Mouse (Mus musculus): ENCODE data around the gene Trp53. TPM values are rescaled to one million over a fixed set of nuclear protein-coding genes. Genes with fewer than 3 reads are reported as not detected.

Trp53 gene
- polyA plus RNA-seq, 1 experiment from 2014 or later: 117 TPM

- ATAC-seq (ENCODE audit: low FRiP score, low read depth): no peak
- H3K27ac ChIP-seq (replicated peaks): no peak overlapping the region
Observed at GRCm38 (mm10) chr11:69565131-69565530, 15.0 kb upstream of the Trp53 start.

GRCm38 (mm10) chr11:69575220-69575619 lies 4.9 kb upstream of the Trp53 start:
- no peak overlapping the region for H3K4me3 ChIP-seq
- 65% methylated on average over 3 of the region's 3 CpGs for WGBS
- H3K36me3 ChIP-seq: peaks cover 40% of the 10 kb centered on the region
- no peak overlapping the region for H3K27ac ChIP-seq (replicated peaks)
- H3K4me2 ChIP-seq (replicated peaks): no peak overlapping the region
- ATAC-seq (ENCODE audit: low FRiP score, low read depth): no peak
- no peaks in the 10 kb centered on the region for H3K9me3 ChIP-seq
- H3K4me1 ChIP-seq: peaks cover 35% of the 10 kb centered on the region
- no peaks in the 10 kb centered on the region for H3K27me3 ChIP-seq
- H3K9ac ChIP-seq (replicated peaks): no peak overlapping the region

More at GRCm38 (mm10) chr11:69565131-69565530, 15.0 kb upstream of the Trp53 start:
- Histone ChIP-seq H3K4me2 (replicated peaks) (no peak overlapping the region), H3K9me3 (no peaks in the 10 kb centered on the region), H3K4me3 (no peak overlapping the region), H3K4me1 (peaks cover 21% of the 10 kb centered on the region), H3K9ac (replicated peaks) (no peak overlapping the region), H3K27me3 (peaks cover 6% of the 10 kb centered on the region; the same call in 1 of the 2 replicates), H3K36me3 (peaks cover 46% of the 10 kb centered on the region)
- WGBS: 82% methylated on average over 8 of the region's 8 CpGs

- Histone ChIP-seq H3K27ac (replicated peaks) (no peak overlapping the region), H3K4me2 (replicated peaks) (no peak overlapping the region), H3K4me1 (peaks cover 35% of the 10 kb centered on the region), H3K36me3 (peaks cover 30% of the 10 kb centered on the region), H3K9ac (replicated peaks) (no peak overlapping the region), H3K4me3 (no peak overlapping the region), H3K27me3 (no peaks in the 10 kb centered on the region), H3K9me3 (no peaks in the 10 kb centered on the region)
- ATAC-seq (ENCODE audit: low FRiP score, low read depth): no peak
- WGBS: 76% methylated on average over 5 of the region's 5 CpGs
Observed at GRCm38 (mm10) chr11:69576307-69576706, 3.9 kb upstream of the Trp53 start.

- peaks cover 11% of the 10 kb centered on the region for H3K36me3 ChIP-seq
- peak overlapping the region; percentile 82 for H3K4me3 ChIP-seq
- H3K27ac ChIP-seq (replicated peaks): no peak overlapping the region
- peak overlapping the region; percentile 87 for H3K4me2 ChIP-seq (replicated peaks)
- H3K4me1 ChIP-seq: peaks cover 43% of the 10 kb centered on the region
- peak overlapping the region; percentile 82 for H3K9ac ChIP-seq (replicated peaks)
- 16% methylated on average over 15 of the region's 15 CpGs for WGBS
- ATAC-seq (ENCODE audit: low FRiP score, low read depth): no peak
- H3K9me3 ChIP-seq: no peaks in the 10 kb centered on the region
- no peaks in the 10 kb centered on the region for H3K27me3 ChIP-seq
Observed at GRCm38 (mm10) chr11:69578301-69578700, 1.9 kb upstream of the Trp53 start.

- no peaks in the 10 kb centered on the region for H3K27me3 ChIP-seq
- H3K27ac ChIP-seq (replicated peaks): peak overlapping the region; percentile 94
- peak overlapping the region; percentile 82 for H3K9ac ChIP-seq (replicated peaks)
- H3K4me2 ChIP-seq (replicated peaks): peak overlapping the region; percentile 87
- peak overlapping the region; percentile 82 for H3K4me3 ChIP-seq
- peak; percentile 85 for ATAC-seq (ENCODE audit: low FRiP score, low read depth)
- H3K9me3 ChIP-seq: no peaks in the 10 kb centered on the region
- H3K4me1 ChIP-seq: peaks cover 43% of the 10 kb centered on the region
- peaks cover 6% of the 10 kb centered on the region for H3K36me3 ChIP-seq
- WGBS: 2% methylated on average over 39 of the region's 39 CpGs
Observed at GRCm38 (mm10) chr11:69579128-69580017, 786 bp upstream of the Trp53 start.

GRCm38 (mm10) chr11:69580572-69581146 lies 500 bp downstream of the Trp53 start:
- H3K27ac ChIP-seq (replicated peaks): peak overlapping the region; percentile 94
- H3K4me2 ChIP-seq (replicated peaks): peak overlapping the region; percentile 87
- H3K4me3 ChIP-seq: peak overlapping the region; percentile 82
- peaks cover 42% of the 10 kb centered on the region for H3K4me1 ChIP-seq
- H3K9me3 ChIP-seq: no peaks in the 10 kb centered on the region
- H3K9ac ChIP-seq (replicated peaks): peak overlapping the region; percentile 82
- no peaks in the 10 kb centered on the region for H3K27me3 ChIP-seq
- no peaks in the 10 kb centered on the region; the same call in none of the 2 replicates for H3K36me3 ChIP-seq
- ATAC-seq (ENCODE audit: low FRiP score, low read depth): peak; percentile 8; the same call in 1 of the 2 replicates
- under 1% methylated on average over 25 of the region's 25 CpGs for WGBS

- under 1% methylated on average over 36 of the region's 36 CpGs for WGBS
- H3K36me3 ChIP-seq: no peaks in the 10 kb centered on the region
- ATAC-seq (ENCODE audit: low FRiP score, low read depth): peak; percentile 84
Observed at GRCm38 (mm10) chr11:69581147-69581688, 1.1 kb downstream of the Trp53 start.

GRCm38 (mm10) chr11:69581814-69582213 lies 1.7 kb downstream of the Trp53 start:
- H3K27ac ChIP-seq (replicated peaks): peak overlapping the region; percentile 94
- peaks cover 33% of the 10 kb centered on the region for H3K4me1 ChIP-seq
- peak overlapping the region; percentile 82 for H3K4me3 ChIP-seq
- WGBS: under 1% methylated on average over 8 of the region's 8 CpGs
- no peaks in the 10 kb centered on the region for H3K27me3 ChIP-seq
- H3K36me3 ChIP-seq: peaks cover 4% of the 10 kb centered on the region; the same call in 1 of the 2 replicates
- peak overlapping the region; percentile 87 for H3K4me2 ChIP-seq (replicated peaks)
- no peaks in the 10 kb centered on the region for H3K9me3 ChIP-seq
- ATAC-seq (ENCODE audit: low FRiP score, low read depth): no peak
- H3K9ac ChIP-seq (replicated peaks): peak overlapping the region; percentile 82

More at GRCm38 (mm10) chr11:69581147-69581688, 1.1 kb downstream of the Trp53 start:
- Histone ChIP-seq H3K27me3 (no peaks in the 10 kb centered on the region), H3K4me1 (peaks cover 39% of the 10 kb centered on the region), H3K4me3 (peak overlapping the region; percentile 82), H3K9me3 (no peaks in the 10 kb centered on the region), H3K9ac (replicated peaks) (peak overlapping the region; percentile 82), H3K27ac (replicated peaks) (peak overlapping the region; percentile 94), H3K4me2 (replicated peaks) (peak overlapping the region; percentile 87)

GRCm38 (mm10) chr11:69582230-69582805 lies 2.2 kb downstream of the Trp53 start:
- Histone ChIP-seq H3K4me3 (peak overlapping the region; percentile 82), H3K27ac (replicated peaks) (peak overlapping the region; percentile 25; the same call in 1 of the 2 replicates)

GRCm38 (mm10) chr11:69584008-69584407 lies 3.8 kb downstream of the Trp53 start:
- H3K4me3 ChIP-seq: no peak overlapping the region
- ATAC-seq (ENCODE audit: low FRiP score, low read depth): no peak
- H3K9ac ChIP-seq (replicated peaks): no peak overlapping the region
- no peak overlapping the region for H3K27ac ChIP-seq (replicated peaks)
- H3K27me3 ChIP-seq: no peaks in the 10 kb centered on the region
- H3K9me3 ChIP-seq: no peaks in the 10 kb centered on the region
- H3K4me2 ChIP-seq (replicated peaks): no peak overlapping the region
- H3K36me3 ChIP-seq: peaks cover 26% of the 10 kb centered on the region
- H3K4me1 ChIP-seq: peaks cover 15% of the 10 kb centered on the region
- WGBS: 92% methylated on average over 7 of the region's 7 CpGs

More at GRCm38 (mm10) chr11:69582230-69582805, 2.2 kb downstream of the Trp53 start:
- H3K4me1 ChIP-seq: peaks cover 28% of the 10 kb centered on the region
- H3K36me3 ChIP-seq: peaks cover 9% of the 10 kb centered on the region
- 62% methylated on average over 9 of the region's 9 CpGs for WGBS
- no peaks in the 10 kb centered on the region for H3K9me3 ChIP-seq
- no peaks in the 10 kb centered on the region for H3K27me3 ChIP-seq
- peak overlapping the region; percentile 87 for H3K4me2 ChIP-seq (replicated peaks)
- peak overlapping the region; percentile 82; the same call in 1 of the 2 replicates for H3K9ac ChIP-seq (replicated peaks)
- no peak for ATAC-seq (ENCODE audit: low FRiP score, low read depth)

GRCm38 (mm10) chr11:69584937-69585336 lies 4.8 kb downstream of the Trp53 start:
- Histone ChIP-seq H3K4me1 (peaks cover 12% of the 10 kb centered on the region), H3K9ac (replicated peaks) (no peak overlapping the region), H3K4me3 (no peak overlapping the region), H3K9me3 (no peaks in the 10 kb centered on the region), H3K36me3 (peaks cover 35% of the 10 kb centered on the region), H3K27ac (replicated peaks) (no peak overlapping the region), H3K27me3 (no peaks in the 10 kb centered on the region), H3K4me2 (replicated peaks) (no peak overlapping the region)
- no peak for ATAC-seq (ENCODE audit: low FRiP score, low read depth)
- WGBS: 97% methylated on average over 13 of the region's 13 CpGs
